In the genomic region with DNA sequence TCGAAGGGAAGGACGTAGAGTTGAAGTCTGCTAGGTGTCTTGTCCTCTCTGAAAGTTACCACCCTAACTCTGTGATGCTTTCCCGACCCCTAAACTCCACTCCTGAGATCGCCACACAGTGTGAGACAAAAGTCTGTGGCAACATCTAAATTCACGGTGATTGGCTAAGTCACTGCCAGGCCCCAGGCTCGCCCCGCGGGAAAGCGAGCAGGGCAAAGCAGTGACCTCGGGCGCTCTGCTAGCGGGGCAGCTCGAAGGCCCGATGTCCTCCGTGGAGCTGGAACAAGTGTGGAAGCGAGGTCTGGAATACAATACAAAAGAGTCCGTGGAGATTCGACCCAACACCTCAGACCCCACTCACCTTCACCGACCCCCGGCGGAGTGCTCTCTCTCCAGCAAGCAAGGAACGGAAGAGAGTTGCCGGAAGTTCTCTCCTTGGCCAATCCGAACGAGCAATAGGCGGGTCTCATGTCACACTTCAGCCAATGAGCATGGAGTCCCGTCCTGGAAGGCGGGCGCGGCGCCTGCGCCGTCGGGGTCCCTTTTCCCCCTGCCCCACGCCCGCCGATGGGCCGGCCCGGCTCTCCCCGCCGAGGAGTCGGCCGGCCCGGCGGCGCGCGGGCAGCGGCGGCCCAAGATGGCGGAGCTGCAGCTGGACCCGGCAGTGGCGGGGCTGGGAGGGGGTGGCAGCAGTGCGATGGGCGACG, we compare ENCODE assay signal across 8 mouse cellular contexts. TPM values are rescaled to one million over a fixed set of nuclear protein-coding genes. Genes with fewer than 3 reads are reported as not detected.
DNase-seq lines count a peak whose midpoint lies in the region; ATAC-seq and TF ChIP-seq lines count a peak whose summit lies in the region.

Gene Atp5h (minus strand): TSS at position 432 of the 707 bp plus-strand sequence.
Gene Kctd2 (plus strand): TSS at position 598 of the 707 bp plus-strand sequence.

- DNase-seq in gastrocnemius, postnatal 10 days: peak; percentile 93
- peak; percentile 96 for DNase-seq in induced T-regulatory cell, adult 2 months (ENCODE audit: low read depth)
- DNase-seq in left cerebral cortex, adult 9 months (ENCODE audit: low spot score in 2 of 2): peak; percentile 91 to 95
- DNase-seq in right cerebral cortex, postnatal 14 days: peak; percentile 95
- peak; percentile 90 to 94 for DNase-seq in urinary bladder, postnatal 36 days (ENCODE audit: low spot score in 2 of 2)

- no peak for TF ChIP-seq CTCF in cortical plate, adult 2 months (IDR thresholded peaks at IDR 0.05; ENCODE audit: extremely low read depth, insufficient read depth, low read length)

- peak within 1 kb of the TSS; percentile 95 for H3K27ac ChIP-seq in cortical plate, adult 2 months (ENCODE audit: insufficient read depth, low read length)

- H3K4me3 ChIP-seq in cortical plate, adult 2 months (ENCODE audit: insufficient read depth, low read length): peak within 1 kb of the TSS; percentile 82

- ATAC-seq in activated CD4-positive, CD25-positive, alpha-beta regulatory T cell, adult 4 months: peak; percentile 94
- ATAC-seq in megakaryocyte progenitor cell, adult 5-6 weeks (replicated peaks; ENCODE audit: poor library complexity): peak; percentile 98

- TF ChIP-seq POLR2A in cortical plate, adult 2 months (IDR thresholded peaks at IDR 0.05; ENCODE audit: extremely low read depth, insufficient read depth, low read length): peak; percentile 87

- H3K4me1 ChIP-seq in cortical plate, adult 2 months (ENCODE audit: control insufficient read depth, insufficient read depth, low read length): peaks cover 5% of the 10 kb centered on the region; the same call in 1 of the 2 replicates

RNA-seq across cellular contexts. Expression of gene Atp5h, which starts in this region (rescaled TPM):
- 100 to 1,000 TPM; 705 to 855 TPM for polyA plus RNA-seq in activated CD4-positive, CD25-positive, alpha-beta regulatory T cell, adult 4 months (2017; shearing (Covaris generic))
- polyA plus RNA-seq in cortical plate, adult 2 months (2012; rRNA removed): 720 and 722 TPM in 2 replicates
- 1,000 to 10,000 TPM; 1,026 to 1,088 TPM for total RNA-seq in gastrocnemius, postnatal 10 days (2021)
- total RNA-seq in megakaryocyte progenitor cell, adult 5-6 weeks (2015): 703 and 731 TPM in 2 replicates
- 770 and 871 TPM in 2 replicates for total RNA-seq in megakaryocyte progenitor cell, adult 5-6 weeks (2017)

RNA-seq across cellular contexts. Expression of gene Kctd2, which starts in this region (rescaled TPM):
- 10 to 100 TPM in 1 of 2 experiments, 1 to 10 TPM in 1; 6.9 to 12.2 TPM for polyA plus RNA-seq in activated CD4-positive, CD25-positive, alpha-beta regulatory T cell, adult 4 months (2017; shearing (Covaris generic))
- 75.0 and 81.1 TPM in 2 replicates for polyA plus RNA-seq in cortical plate, adult 2 months (2012; rRNA removed)
- 10 to 100 TPM; 16.2 to 19.4 TPM for total RNA-seq in gastrocnemius, postnatal 10 days (2021)
- total RNA-seq in megakaryocyte progenitor cell, adult 5-6 weeks (2015): 13.0 and 15.0 TPM in 2 replicates
- total RNA-seq in megakaryocyte progenitor cell, adult 5-6 weeks (2017): 9.0 and 17.0 TPM in 2 replicates

Comparison
In these comparisons a context has a peak if more than half of its experiments do, and no peak if none do; other contexts are left out.
1. Peak in every context shown above with its lines: DNase-seq, ATAC-seq, H3K4me3 ChIP-seq and H3K27ac ChIP-seq.